Mouse (Mus musculus) C2C12 (cell line): ENCODE data around the gene Cdk14. TPM values are rescaled to one million over a fixed set of nuclear protein-coding genes. Genes with fewer than 3 reads are reported as not detected.

Experiments
- H3K27me3 ChIP-seq: one replicate; pipeline ENCODE4 v1.6.1; 2011; ENCODE audit not compliant: control insufficient read depth, insufficient read depth, insufficient read length
- H3K36me3 ChIP-seq: one replicate; pipeline ENCODE4 v1.6.1; 2011; ENCODE audit not compliant: control insufficient read depth, insufficient read depth
- H3K4me3 ChIP-seq: one replicate; pipeline ENCODE4 v1.5.1; 2011; ENCODE audit warnings: mild to moderate bottlenecking, control low read depth; ENCODE audit not compliant: poor library complexity, insufficient read depth, severe bottlenecking
- H3K79me2 ChIP-seq: one replicate; pipeline ENCODE4 v1.6.1; 2011; ENCODE audit not compliant: control insufficient read depth, insufficient read depth
- H3K79me3 ChIP-seq: one replicate; pipeline ENCODE4 v1.6.1; 2011; ENCODE audit warnings: low read depth, control low read depth
- H3ac ChIP-seq: one replicate; pipeline ENCODE3; 2011; ENCODE audit warnings: low read depth; ENCODE audit not compliant: control insufficient read depth, insufficient read length
- CEBPB ChIP-seq: IDR thresholded peaks from one replicate; pipeline ENCODE4 v1.6.1; 2011; ENCODE audit warnings: low read depth, mild to moderate bottlenecking, control low read depth, moderate library complexity
- CTCF ChIP-seq: IDR thresholded peaks from one replicate; pipeline ENCODE4 v1.5.1; 2011; ENCODE audit not compliant: control insufficient read depth, insufficient read depth, insufficient read length
- FOSL1 ChIP-seq: IDR thresholded peaks from one replicate; pipeline ENCODE4 v1.8.0; 2011; ENCODE audit warnings: mild to moderate bottlenecking, low read length; ENCODE audit not compliant: poor library complexity, insufficient read depth, severe bottlenecking
- MAX ChIP-seq: IDR thresholded peaks from one replicate; pipeline ENCODE4 v1.6.1; 2011; ENCODE audit warnings: mild to moderate bottlenecking, control low read depth
- MYOD1 ChIP-seq: IDR thresholded peaks from one replicate; pipeline ENCODE4 v1.6.1; 2011; ENCODE audit warnings: low read depth; ENCODE audit not compliant: control insufficient read depth, insufficient read length
- MYOG ChIP-seq: IDR thresholded peaks from one replicate; pipeline ENCODE4 v1.6.1; 2011; ENCODE audit not compliant: control insufficient read depth, insufficient read length; ENCODE audit errors: extremely low read depth
- USF1 ChIP-seq: IDR thresholded peaks from one replicate; pipeline ENCODE4 v1.6.1; 2011; ENCODE audit warnings: low read depth, mild to moderate bottlenecking, control low read depth, moderate library complexity
- polyA plus RNA-seq: library from polyadenylated mRNA; unstranded; fragments of >200 nt; fragmentation: generic; extraction: Trizol; gene quantifications from one replicate; pipeline ENCODE4 v1.2.1, GENCODE M21; 2012; ENCODE audit warnings: missing spikeins

Cdk14 gene
- polyA plus RNA-seq, 1 experiment: 15.9 TPM

DNA sequence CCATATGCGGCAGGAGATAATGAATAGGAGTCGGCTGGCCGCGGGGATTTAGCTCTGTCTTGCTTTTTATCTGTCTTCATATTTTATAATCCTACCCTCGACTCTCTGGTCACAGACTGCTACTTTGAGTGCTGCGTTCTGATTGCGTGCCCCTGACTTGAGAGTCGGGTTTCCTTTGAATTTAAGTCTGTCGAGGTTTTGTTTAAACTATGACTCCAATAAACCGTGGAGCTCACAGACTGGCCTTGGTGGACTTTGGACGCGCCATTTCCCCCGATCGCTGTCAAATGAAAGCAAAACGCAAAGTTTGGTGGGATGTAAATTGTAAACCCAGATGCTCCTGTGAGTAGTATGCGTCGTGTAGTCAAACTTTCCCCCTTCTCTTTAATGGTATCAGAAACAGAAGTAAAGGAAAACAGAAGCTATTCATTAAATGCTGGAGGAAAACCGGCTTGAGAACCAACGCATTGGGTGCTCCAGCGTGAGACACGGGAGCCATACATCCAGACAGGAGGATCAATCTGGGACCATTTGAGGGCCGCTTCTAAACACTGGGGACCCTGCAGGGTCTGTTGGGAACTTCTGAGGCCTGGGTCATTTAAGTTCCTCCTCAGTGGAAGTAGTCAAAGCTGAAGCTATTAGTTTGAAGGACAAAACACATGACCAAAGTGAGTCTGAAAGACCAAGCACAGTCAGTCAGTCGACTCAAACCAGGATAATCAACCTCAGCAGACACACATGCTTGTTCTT, 661.6 kb downstream of the Cdk14 start:
- peak overlapping the region; percentile 21 for H3K4me3 ChIP-seq
- no peaks in the 10 kb centered on the region for H3K27me3 ChIP-seq
- H3K36me3 ChIP-seq: peaks cover 4% of the 10 kb centered on the region
- H3K79me3 ChIP-seq: peaks cover 6% of the 10 kb centered on the region
- H3ac ChIP-seq: no peak overlapping the region
- peaks cover 12% of the 10 kb centered on the region for H3K79me2 ChIP-seq
- TF ChIP-seq FOSL1 (no peak), CTCF (no peak), MYOD1 (no peak), CEBPB (no peak), MAX (no peak), MYOG (no peak), USF1 (no peak)

DNA sequence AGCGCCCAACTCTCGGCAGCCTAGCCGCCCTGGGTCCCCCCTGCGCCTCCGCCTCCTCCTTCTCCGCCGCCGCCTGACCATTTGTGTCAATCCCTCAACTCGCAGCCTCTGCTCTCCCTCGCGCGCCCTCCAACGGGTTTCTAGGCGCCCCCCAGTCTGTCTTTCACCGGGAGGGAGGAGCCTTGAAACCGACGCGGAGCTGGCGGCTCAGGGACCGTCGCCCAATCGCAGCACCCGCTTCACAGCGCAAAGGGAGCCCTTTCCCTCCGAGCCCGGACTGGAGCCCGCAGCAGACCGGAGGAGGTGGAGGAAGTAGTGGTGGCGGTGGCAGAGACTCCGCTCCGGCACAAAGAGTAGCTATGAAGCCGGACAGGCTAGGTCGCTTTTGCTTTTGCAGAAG, 662.2 kb downstream of the Cdk14 start, which contains the start of gene Fzd1:
Gene Fzd1, minus strand, starts transcription at position 134 of the 400 bp plus-strand sequence.
- Histone ChIP-seq H3K36me3 (peaks cover 4% of the 10 kb centered on the region), H3ac (peak within 1 kb of the TSS; percentile 72), H3K27me3 (no peaks in the 10 kb centered on the region), H3K79me2 (peaks cover 12% of the 10 kb centered on the region), H3K4me3 (peak within 1 kb of the TSS; percentile 42), H3K79me3 (peaks cover 7% of the 10 kb centered on the region)
- TF ChIP-seq MYOD1 (peak; percentile 9), MYOG (no peak), MAX (peak; percentile 60)

DNA sequence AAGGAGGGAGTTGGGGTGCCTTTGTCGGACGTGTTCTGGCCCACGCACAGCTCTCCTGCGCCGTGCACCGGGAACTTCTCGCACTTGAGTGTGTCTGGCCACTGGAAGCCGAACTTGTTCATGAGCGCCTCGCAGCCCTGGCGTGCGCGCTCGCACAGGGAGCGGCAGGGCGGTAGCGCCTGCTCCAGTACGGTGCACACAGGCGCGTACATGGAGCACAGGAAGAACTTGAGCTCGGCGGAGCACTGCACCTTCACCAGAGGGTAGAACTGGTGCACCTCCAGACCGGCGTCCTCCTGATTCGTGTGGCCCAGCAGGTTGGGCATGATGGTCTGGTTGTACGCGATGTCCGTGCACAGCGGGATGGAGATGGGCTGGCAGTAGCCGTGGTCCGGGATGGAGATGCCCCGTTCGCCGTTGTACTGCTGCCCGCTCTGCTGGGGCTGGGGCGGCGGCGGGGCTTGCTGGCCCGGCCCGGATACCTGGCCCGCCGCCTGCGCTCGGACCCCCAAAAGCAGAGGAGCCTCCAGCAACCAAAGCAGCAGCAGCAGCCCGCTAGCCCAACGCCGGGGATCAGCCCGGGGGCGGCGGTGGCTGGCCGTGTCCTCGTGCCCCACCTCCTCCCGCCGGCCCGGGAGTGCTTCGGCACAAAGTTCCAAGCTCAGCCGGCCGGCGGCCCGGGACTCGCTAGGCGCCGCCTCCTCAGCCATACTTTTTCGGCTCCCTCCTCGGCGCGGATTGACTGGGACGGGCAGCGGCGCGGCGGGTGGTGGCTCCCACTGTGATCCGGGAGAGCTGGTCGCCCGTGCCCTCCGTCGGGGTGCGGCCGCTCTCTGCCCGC, 663.0 kb downstream of the Cdk14 start:
- Histone ChIP-seq H3ac (peak overlapping the region; percentile 72), H3K79me3 (peaks cover 7% of the 10 kb centered on the region), H3K79me2 (peaks cover 12% of the 10 kb centered on the region), H3K4me3 (peak overlapping the region; percentile 42), H3K27me3 (no peaks in the 10 kb centered on the region), H3K36me3 (peaks cover 4% of the 10 kb centered on the region)
- no peak for TF ChIP-seq FOSL1
- no peak for TF ChIP-seq MYOG
- no peak for TF ChIP-seq MYOD1
- TF ChIP-seq MAX: no peak
- TF ChIP-seq CTCF: no peak
- no peak for TF ChIP-seq CEBPB
- TF ChIP-seq USF1: no peak

GRCm38 (mm10) chr5:4756001-4756681, 664.0 kb downstream of the Cdk14 start:
- H3K36me3 ChIP-seq: peaks cover 4% of the 10 kb centered on the region
- peaks cover 7% of the 10 kb centered on the region for H3K79me3 ChIP-seq
- no peak for TF ChIP-seq CEBPB
- no peak for TF ChIP-seq USF1
- no peak for TF ChIP-seq MYOG
- no peak for TF ChIP-seq MAX
- no peak for TF ChIP-seq CTCF
- no peak for TF ChIP-seq FOSL1
- no peak for TF ChIP-seq MYOD1
- H3ac ChIP-seq: no peak overlapping the region
- H3K79me2 ChIP-seq: peaks cover 12% of the 10 kb centered on the region
- H3K4me3 ChIP-seq: no peak overlapping the region
- no peaks in the 10 kb centered on the region for H3K27me3 ChIP-seq

DNA sequence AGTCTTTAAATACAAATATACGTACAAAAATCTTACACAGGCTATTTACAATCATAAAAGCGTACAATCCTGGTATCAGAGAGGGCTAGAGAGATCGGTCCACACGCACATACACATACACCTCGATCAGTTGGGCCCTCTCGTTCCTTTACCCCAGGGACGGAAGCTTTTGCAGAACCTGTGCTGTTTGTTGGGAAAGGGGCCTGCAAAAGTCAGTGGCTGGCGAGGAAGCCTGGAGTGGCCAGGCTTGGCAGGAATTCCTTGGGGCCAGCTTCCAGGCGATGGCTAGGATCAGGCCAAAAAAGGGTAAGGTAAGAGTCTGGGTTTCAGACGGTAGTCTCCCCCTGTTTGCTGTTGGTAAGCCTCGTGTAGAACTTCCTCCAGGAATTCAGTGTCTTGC, 664.8 kb downstream of the Cdk14 start:
- Histone ChIP-seq H3ac (no peak overlapping the region), H3K4me3 (no peak overlapping the region), H3K36me3 (peaks cover 4% of the 10 kb centered on the region), H3K79me3 (peaks cover 7% of the 10 kb centered on the region), H3K27me3 (no peaks in the 10 kb centered on the region), H3K79me2 (peaks cover 12% of the 10 kb centered on the region)
- no peak for TF ChIP-seq MYOG
- no peak for TF ChIP-seq MYOD1
- TF ChIP-seq CEBPB: no peak
- TF ChIP-seq MAX: no peak
- TF ChIP-seq FOSL1: no peak
- no peak for TF ChIP-seq USF1
- TF ChIP-seq CTCF: no peak
